ENCODE assay signal across 11 mouse cellular contexts in the genomic region with DNA sequence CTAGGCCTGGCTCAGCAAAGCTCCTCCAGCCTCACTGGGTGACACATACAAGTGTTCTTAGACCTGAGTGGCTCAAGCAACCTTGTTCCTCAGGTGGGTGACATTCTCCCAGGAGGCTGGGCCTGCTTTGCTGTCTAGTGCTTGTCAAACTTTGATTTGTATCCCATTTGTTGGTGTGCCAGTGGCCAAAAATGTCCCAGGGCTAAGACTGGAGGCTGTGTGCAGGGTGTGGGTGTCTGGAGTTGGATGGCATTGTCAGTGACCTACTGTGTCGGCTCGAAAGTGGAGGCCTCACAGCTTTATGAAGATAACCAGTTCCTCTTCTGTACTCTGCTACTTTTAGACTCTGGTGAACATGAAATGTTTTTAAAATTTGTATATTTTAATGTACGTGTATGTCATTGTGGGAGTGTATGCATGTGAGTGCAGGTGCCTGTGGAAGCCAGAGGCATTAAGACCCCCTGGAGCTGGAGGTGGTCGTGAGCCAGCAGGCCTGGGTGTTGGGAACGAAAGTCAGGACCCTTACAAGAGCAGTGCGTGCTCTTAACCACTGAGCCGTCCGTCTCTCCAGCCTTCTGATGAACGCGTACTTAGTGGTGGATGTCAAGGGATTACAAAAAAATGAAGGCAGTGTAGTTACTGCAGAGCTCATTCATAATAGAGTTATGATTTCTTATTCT. TPM values are rescaled to one million over a fixed set of nuclear protein-coding genes. Genes with fewer than 3 reads are reported as not detected.
DNase-seq lines count a peak whose midpoint lies in the region; ATAC-seq and TF ChIP-seq lines count a peak whose summit lies in the region.
"Had no signal": no experiment of that assay in that cellular context is flagged by ENCODE, and none has a peak within 500 bp of the region (broad histone marks: within the 10 kb centered on the region; RNA-seq: fewer than 3 reads in every experiment).

No protein-coding gene starts in this region.

- no peaks in the 10 kb centered on the region for H3K36me3 ChIP-seq in thymus, adult 2 months (ENCODE audit: control insufficient read depth, insufficient read depth, low read length)
- peaks cover 9% of the 10 kb centered on the region for H3K36me3 ChIP-seq in intestine, embryonic 16.5 days (ENCODE audit: control insufficient read depth, insufficient read depth, low read length)
- no peaks in the 10 kb centered on the region for H3K36me3 ChIP-seq in stomach, embryonic 16.5 days (ENCODE audit: control insufficient read depth, insufficient read depth, low read length)

- peak overlapping the region; percentile 74 for H3K27ac ChIP-seq in gastrocnemius, adult 2 months
- peak overlapping the region; percentile 57; the same call in 1 of the 2 replicates for H3K27ac ChIP-seq in thymus, adult 2 months (ENCODE audit: control insufficient read depth, insufficient read depth, low read length)
- H3K27ac ChIP-seq in intestine, embryonic 16.5 days (ENCODE audit: low read length): peak overlapping the region; percentile 77
- H3K27ac ChIP-seq in stomach, embryonic 16.5 days (ENCODE audit: low read length): peak overlapping the region; percentile 93

- no peaks in the 10 kb centered on the region for H3K27me3 ChIP-seq in thymus, adult 2 months (ENCODE audit: control insufficient read depth, insufficient read depth, low read length)
- no peaks in the 10 kb centered on the region for H3K27me3 ChIP-seq in intestine, embryonic 16.5 days (replicated peaks; ENCODE audit: control insufficient read depth, insufficient read depth, low read length)
- no peaks in the 10 kb centered on the region for H3K27me3 ChIP-seq in stomach, embryonic 16.5 days (ENCODE audit: control insufficient read depth, insufficient read depth, low read length)

- peaks cover 30% of the 10 kb centered on the region for H3K4me1 ChIP-seq in thymus, adult 2 months (replicated peaks; ENCODE audit: control insufficient read depth, insufficient read depth, low read length)
- H3K4me1 ChIP-seq in intestine, embryonic 16.5 days (ENCODE audit: control insufficient read depth, insufficient read depth, low read length): peaks cover 40% of the 10 kb centered on the region
- H3K4me1 ChIP-seq in stomach, embryonic 16.5 days (ENCODE audit: control insufficient read depth, insufficient read depth, low read length): peaks cover 42% of the 10 kb centered on the region

- no peak for TF ChIP-seq CTCF in gastrocnemius, adult 2 months (IDR thresholded peaks at IDR 0.05)
- TF ChIP-seq CTCF in thymus, adult 2 months (IDR thresholded peaks at IDR 0.05; ENCODE audit: borderline replicate concordance, control insufficient read depth, extremely low read depth, insufficient read depth, low read length, poor library complexity): no peak

- H3K9me3 ChIP-seq in intestine, embryonic 16.5 days (ENCODE audit: control insufficient read depth, low read length): no peaks in the 10 kb centered on the region
- no peaks in the 10 kb centered on the region for H3K9me3 ChIP-seq in stomach, embryonic 16.5 days (replicated peaks; ENCODE audit: control insufficient read depth, low read length)

- no peak overlapping the region for H3K4me2 ChIP-seq in intestine, embryonic 16.5 days (ENCODE audit: low read depth, low read length)
- 0 out of 2 replicates have a peak overlapping the region, but pooled peaks have one; percentile 22 for H3K4me2 ChIP-seq in stomach, embryonic 16.5 days (ENCODE audit: low read depth, low read length)

- no peak overlapping the region for H3K9ac ChIP-seq in intestine, embryonic 16.5 days (ENCODE audit: low read depth, low read length)
- H3K9ac ChIP-seq in stomach, embryonic 16.5 days (ENCODE audit: low read length): peak overlapping the region; percentile 9; the same call in 1 of the 2 replicates

- no peak for TF ChIP-seq POLR2A in thymus, adult 2 months (IDR thresholded peaks at IDR 0.05; ENCODE audit: control insufficient read depth, extremely low read depth, insufficient read depth, low read length, poor library complexity)

- H3K4me3 ChIP-seq in gastrocnemius, adult 2 months: peak overlapping the region; percentile 7
- no peak overlapping the region for H3K4me3 ChIP-seq in thymus, adult 2 months (ENCODE audit: control insufficient read depth, insufficient read depth, low read length)
- no peak overlapping the region for H3K4me3 ChIP-seq in intestine, embryonic 16.5 days (ENCODE audit: low read length)
- no peak overlapping the region for H3K4me3 ChIP-seq in stomach, embryonic 16.5 days (replicated peaks; ENCODE audit: low read length)

- intact Hi-C loops in gastrocnemius, adult 2 months (cut with DNase I): no loop called here

- 90% methylated on average over 10 of the region's 10 CpGs for WGBS in thymus, adult 2 months
- WGBS in intestine, embryonic 16.5 days: 72% methylated on average over 10 of the region's 10 CpGs
- WGBS in stomach, embryonic 16.5 days: 71% methylated on average over 10 of the region's 10 CpGs

- no peak for DNase-seq in gastrocnemius, adult 2 months
- DNase-seq in gastrocnemius, postnatal 10 days: no peak
- no peak for DNase-seq in thymus, adult 2 months
- DNase-seq in thymus, adult 18-20 months: no peak
- no peak for DNase-seq in layer of hippocampus, postnatal 14 days (ENCODE audit: low spot score in 2 of 2)

- no peak for ATAC-seq in intestine, embryonic 16.5 days
- ATAC-seq in stomach, embryonic 16.5 days (ENCODE audit: insufficient read depth, low FRiP score): no peak
- ATAC-seq in megakaryocyte progenitor cell, adult 5-6 weeks (replicated peaks; ENCODE audit: poor library complexity): no peak

RNA-seq across cellular contexts. Expression of a gene that starts 12.9 kb away (rescaled TPM):
- total RNA-seq in gastrocnemius, adult 2 months (2021): 1 to 10 TPM; 4.7 to 5.9 TPM
- 1 to 10 TPM; 7.0 to 7.1 TPM for total RNA-seq in gastrocnemius, postnatal 10 days (2021)
- polyA plus RNA-seq in thymus, adult 2 months (2012; rRNA removed): 6.8 TPM in 2 replicates
- polyA plus RNA-seq in intestine, embryonic 16.5 days (2015; fragmentation: Nextera tagmentation; extraction: Ambion mirVana): 27.8 and 28.8 TPM in 2 replicates
- 29.0 and 30.6 TPM in 2 replicates for polyA plus RNA-seq in stomach, embryonic 16.5 days (2015; fragmentation: Nextera tagmentation; extraction: Ambion mirVana)
- 10 to 100 TPM; 26.2 to 27.3 TPM for total RNA-seq in layer of hippocampus, postnatal 14 days (2021)
- 12.4 and 12.5 TPM in 2 replicates for total RNA-seq in megakaryocyte progenitor cell, adult 5-6 weeks (2015)
- total RNA-seq in megakaryocyte progenitor cell, adult 5-6 weeks (2017): 10.5 and 20.9 TPM in 2 replicates

RNA-seq across cellular contexts. Expression of a gene that starts 24.7 kb away (rescaled TPM):
- total RNA-seq in gastrocnemius, adult 2 months (2021): not detected
- total RNA-seq in gastrocnemius, postnatal 10 days (2021): not detected
- 2.8 and 4.7 TPM in 2 replicates for polyA plus RNA-seq in thymus, adult 2 months (2012; rRNA removed)
- 1.6 and 2.1 TPM in 2 replicates for polyA plus RNA-seq in intestine, embryonic 16.5 days (2015; fragmentation: Nextera tagmentation; extraction: Ambion mirVana)
- 4.4 and 10.6 TPM in 2 replicates for polyA plus RNA-seq in stomach, embryonic 16.5 days (2015; fragmentation: Nextera tagmentation; extraction: Ambion mirVana)
- not detected for total RNA-seq in layer of hippocampus, postnatal 14 days (2021)
- not detected in 2 replicates for total RNA-seq in megakaryocyte progenitor cell, adult 5-6 weeks (2015)
- total RNA-seq in megakaryocyte progenitor cell, adult 5-6 weeks (2017): not detected in 2 replicates
- total RNA-seq: adrenal gland, adult 8-10 months; layer of hippocampus, postnatal 36 days; megakaryocyte-erythroid progenitor cell, adult 5-6 weeks had no signal

RNA-seq across cellular contexts. Expression of a gene that starts 53.3 kb away (rescaled TPM):
- total RNA-seq in gastrocnemius, adult 2 months (2021): 100 to 1,000 TPM in 1 of 2 experiments, 10 to 100 TPM in 1; 67.5 to 103 TPM
- 10 to 100 TPM; 23.5 to 27.3 TPM for total RNA-seq in gastrocnemius, postnatal 10 days (2021)
- 15.9 and 19.6 TPM in 2 replicates for polyA plus RNA-seq in thymus, adult 2 months (2012; rRNA removed)
- 7.1 and 8.1 TPM in 2 replicates for polyA plus RNA-seq in intestine, embryonic 16.5 days (2015; fragmentation: Nextera tagmentation; extraction: Ambion mirVana)
- 7.0 and 7.7 TPM in 2 replicates for polyA plus RNA-seq in stomach, embryonic 16.5 days (2015; fragmentation: Nextera tagmentation; extraction: Ambion mirVana)
- 100 to 1,000 TPM; 114 TPM for total RNA-seq in layer of hippocampus, postnatal 14 days (2021)
- 8.0 and 10.0 TPM in 2 replicates for total RNA-seq in megakaryocyte progenitor cell, adult 5-6 weeks (2015)
- total RNA-seq in megakaryocyte progenitor cell, adult 5-6 weeks (2017): 11.7 and 17.7 TPM in 2 replicates
